Comparison of ENCODE assay signal across 10 mouse cellular contexts in genomic region chr9:106158037-106158491, GRCm38 (mm10). TPM values are rescaled to one million over a fixed set of nuclear protein-coding genes. Genes with fewer than 3 reads are reported as not detected.
A peak's percentile ranks its signal among the peaks of the same experiment; 100 is the strongest.
DNase-seq lines count a peak whose midpoint lies in the region; ATAC-seq and TF ChIP-seq lines count a peak whose summit lies in the region.
"Had no signal": no experiment of that assay in that cellular context is flagged by ENCODE, and none has a peak within 500 bp of the region (broad histone marks: within the 10 kb centered on the region; RNA-seq: fewer than 3 reads in every experiment).

TSS of gene Glyctk (minus strand) at chr9:106158138.

- H3K4me1 ChIP-seq in forebrain, embryonic 12.5 days: peaks cover 37% of the 10 kb centered on the region
- peaks cover 29% of the 10 kb centered on the region for H3K4me1 ChIP-seq in forebrain, embryonic 13.5 days
- no peaks in the 10 kb centered on the region for H3K4me1 ChIP-seq in ES-Bruce4 (ENCODE audit: control insufficient read depth, insufficient read depth, low read length)
- peaks cover 22% of the 10 kb centered on the region for H3K4me1 ChIP-seq in liver, embryonic 13.5 days (replicated peaks)

- DNase-seq in kidney, adult 8-10 months: peak; percentile 80 to 88
- DNase-seq in liver, embryonic 13.5 days: no peak
- no peak for DNase-seq in gastrocnemius, adult 18-20 months (ENCODE audit: low spot score)
- no peak for DNase-seq in adrenal gland, postnatal 4 days (ENCODE audit: low spot score in 2 of 2)
- DNase-seq: heart, postnatal 4 days; lung, embryonic 14.5 days had no signal

- 85% methylated on average over 6 of the region's 6 CpGs for WGBS in forebrain, embryonic 12.5 days
- WGBS in forebrain, embryonic 13.5 days: 85% methylated on average over 6 of the region's 6 CpGs
- 62% methylated on average over 6 of the region's 6 CpGs for WGBS in liver, embryonic 13.5 days (ENCODE audit: insufficient replicate concordance)

- no peak for TF ChIP-seq POLR2A in ES-Bruce4 (IDR thresholded peaks at IDR 0.05; ENCODE audit: insufficient read depth, low read length)

- H3K9ac ChIP-seq in forebrain, embryonic 12.5 days: peak within 1 kb of the TSS; percentile 13; the same call in 1 of the 2 replicates
- H3K9ac ChIP-seq in forebrain, embryonic 13.5 days: no peak within 1 kb of the TSS
- H3K9ac ChIP-seq in ES-Bruce4 (ENCODE audit: low read depth, poor library complexity, severe bottlenecking): peak within 1 kb of the TSS; percentile 49
- peak within 1 kb of the TSS; percentile 56 for H3K9ac ChIP-seq in liver, embryonic 13.5 days
- H3K9ac ChIP-seq: lung, embryonic 14.5 days had no signal

- no peak for ATAC-seq in forebrain, embryonic 12.5 days (ENCODE audit: low FRiP score)
- no peak for ATAC-seq in forebrain, embryonic 13.5 days
- ATAC-seq in liver, embryonic 13.5 days (ENCODE audit: low read depth): peak; percentile 54
- ATAC-seq in inflammation-experienced regulatory T-cells, adult 6 months: no peak

- peaks cover 11% of the 10 kb centered on the region; the same call in 1 of the 2 replicates for H3K36me3 ChIP-seq in forebrain, embryonic 12.5 days (replicated peaks)
- H3K36me3 ChIP-seq in forebrain, embryonic 13.5 days (ENCODE audit: poor library complexity, severe bottlenecking): peaks cover 11% of the 10 kb centered on the region; the same call in 1 of the 2 replicates
- no peaks in the 10 kb centered on the region for H3K36me3 ChIP-seq in ES-Bruce4 (ENCODE audit: control insufficient read depth, insufficient read depth, low read length, poor library complexity, severe bottlenecking)
- H3K36me3 ChIP-seq in liver, embryonic 13.5 days: peaks cover 12% of the 10 kb centered on the region

- H3K4me3 ChIP-seq in forebrain, embryonic 12.5 days (replicated peaks): no peak within 1 kb of the TSS
- no peak within 1 kb of the TSS for H3K4me3 ChIP-seq in forebrain, embryonic 13.5 days
- no peak within 1 kb of the TSS for H3K4me3 ChIP-seq in ES-Bruce4 (ENCODE audit: low read depth, low read length)
- H3K4me3 ChIP-seq in liver, embryonic 13.5 days (replicated peaks): peak within 1 kb of the TSS; percentile 46

- no peak for TF ChIP-seq CTCF in ES-Bruce4 (IDR thresholded peaks at IDR 0.05; ENCODE audit: low read depth, low read length)

- no peak within 1 kb of the TSS for H3K4me2 ChIP-seq in forebrain, embryonic 12.5 days
- H3K4me2 ChIP-seq in forebrain, embryonic 13.5 days: no peak within 1 kb of the TSS
- H3K4me2 ChIP-seq in liver, embryonic 13.5 days: peak within 1 kb of the TSS; percentile 51

- TF ChIP-seq EP300 in ES-Bruce4 (IDR thresholded peaks at IDR 0.05; ENCODE audit: insufficient read depth, low read depth, low read length): no peak

- no peaks in the 10 kb centered on the region for H3K9me3 ChIP-seq in forebrain, embryonic 12.5 days
- H3K9me3 ChIP-seq in forebrain, embryonic 13.5 days (replicated peaks): no peaks in the 10 kb centered on the region
- H3K9me3 ChIP-seq in ES-Bruce4 (replicated peaks; ENCODE audit: control insufficient read depth, insufficient read depth, low read length, poor library complexity, severe bottlenecking): no peaks in the 10 kb centered on the region
- H3K9me3 ChIP-seq in liver, embryonic 13.5 days (replicated peaks): no peaks in the 10 kb centered on the region

- H3K27ac ChIP-seq in forebrain, embryonic 12.5 days: 0 out of 2 replicates have a peak within 1 kb of the TSS, but pooled peaks have one; percentile 5
- no peak within 1 kb of the TSS for H3K27ac ChIP-seq in forebrain, embryonic 13.5 days
- no peak within 1 kb of the TSS for H3K27ac ChIP-seq in ES-Bruce4 (ENCODE audit: insufficient read depth, low read length)
- peak within 1 kb of the TSS; percentile 75 for H3K27ac ChIP-seq in liver, embryonic 13.5 days

- peaks cover 12% of the 10 kb centered on the region for H3K27me3 ChIP-seq in forebrain, embryonic 12.5 days
- H3K27me3 ChIP-seq in forebrain, embryonic 13.5 days: peaks cover 23% of the 10 kb centered on the region
- H3K27me3 ChIP-seq in ES-Bruce4 (ENCODE audit: control insufficient read depth, insufficient read depth, low read length, poor library complexity, severe bottlenecking): no peaks in the 10 kb centered on the region
- 0 out of 2 replicates have a peak, but pooled peaks cover 4% of the 10 kb centered on the region for H3K27me3 ChIP-seq in liver, embryonic 13.5 days

RNA-seq across cellular contexts. Expression of gene Glyctk, which starts in this region (rescaled TPM):
- polyA plus RNA-seq in forebrain, embryonic 12.5 days (2016; fragmentation: Nextera tagmentation; extraction: Ambion mirVana): 9.1 and 10.2 TPM in 2 replicates
- polyA plus RNA-seq in forebrain, embryonic 13.5 days (2015; fragmentation: Nextera tagmentation; extraction: Ambion mirVana): 6.4 and 7.9 TPM in 2 replicates
- 0.97 and 1.1 TPM in 2 replicates for polyA plus RNA-seq in ES-Bruce4 (2011; ENCODE audit: insufficient read depth, insufficient read length, low read depth, missing spikeins)
- 14.8 and 15.5 TPM in 2 replicates for polyA plus RNA-seq in liver, embryonic 13.5 days (2015; fragmentation: Nextera tagmentation; extraction: Ambion mirVana)
- total RNA-seq in gastrocnemius, adult 18-20 months (2021): 1 to 10 TPM in 1 of 2 experiments, under 1 TPM in 1; 0.93 to 2.4 TPM
- polyA plus RNA-seq in inflammation-experienced regulatory T-cells, adult 6 months (2017; shearing (Covaris generic)): 1 to 10 TPM; 2.0 to 4.7 (median 2.1) TPM
- 10 to 100 TPM in 1 of 2 experiments, 1 to 10 TPM in 1; 8.4 to 14.2 TPM for total RNA-seq in adrenal gland, postnatal 4 days (2021)

Comparison
In these comparisons a context has a peak if more than half of its experiments do, and no peak if none do; other contexts are left out.
1. H3K27ac ChIP-seq: peak in forebrain, embryonic 12.5 days (single experiment) and liver, embryonic 13.5 days (single experiment); none in forebrain, embryonic 13.5 days (single experiment) and ES-Bruce4 (single experiment).
2. DNase-seq: peak in kidney, adult 8-10 months (2 of 2); none in liver, embryonic 13.5 days (single experiment), gastrocnemius, adult 18-20 months (single experiment) and adrenal gland, postnatal 4 days (0 of 2).